Mouse (Mus musculus) right cerebral cortex, postnatal 4 days (tissue): ENCODE measurements at regions not wholly inside any gene's neighbourhood (a gene's known extent, or its start where the extent isn't known, plus 50 kb on each side); places are given as distances from the start of the nearest gene placed in this dataset.
A peak's percentile ranks its signal among the peaks of the same experiment; 100 is the strongest.

ENCODE experiments used
- DNase-seq: peaks from one replicate; pipeline ENCODE4 v3.0.0-alpha.2; 2022

GRCm38 (mm10) chr19:60408436-60408835 is 59.7 kb downstream of the Prlhr start:
- DNase-seq = no peak

- DNase-seq = no peak
Measured at GRCm38 (mm10) chr19:60399425-60399824, 68.7 kb downstream of the Prlhr start.

- DNase-seq = peak; percentile 9
Measured at GRCm38 (mm10) chr19:60397666-60398065, 70.4 kb downstream of the Prlhr start.

- DNase-seq = no peak
Measured at GRCm38 (mm10) chr19:60396604-60397003, 71.5 kb downstream of the Prlhr start.

GRCm38 (mm10) chr19:60386563-60387241 is 81.4 kb downstream of the Prlhr start:
- no peak for DNase-seq

GRCm38 (mm10) chr19:60384721-60385120 is 83.4 kb downstream of the Prlhr start:
- DNase-seq = no peak

GRCm38 (mm10) chr19:60382661-60383060 is 85.4 kb downstream of the Prlhr start:
- DNase-seq = no peak

GRCm38 (mm10) chr19:60379030-60379605 is 89.0 kb downstream of the Prlhr start:
- DNase-seq = no peak

- no peak for DNase-seq
Measured at GRCm38 (mm10) chr19:60363988-60364599, 104.0 kb downstream of the Prlhr start.

- no peak for DNase-seq
Measured at GRCm38 (mm10) chr19:60344911-60345310, 118.4 kb upstream of the Fam204a start.

GRCm38 (mm10) chr19:60341485-60341884 is 115.0 kb upstream of the Fam204a start:
- peak; percentile 68 for DNase-seq

- peak; percentile 21 for DNase-seq
Measured at GRCm38 (mm10) chr19:60340234-60340633, 113.7 kb upstream of the Fam204a start.

GRCm38 (mm10) chr19:60334521-60334920 is 108.0 kb upstream of the Fam204a start:
- DNase-seq = no peak

GRCm38 (mm10) chr19:60328295-60328694 is 101.8 kb upstream of the Fam204a start:
- no peak for DNase-seq

- no peak for DNase-seq
Measured at GRCm38 (mm10) chr19:60325612-60326011, 99.1 kb upstream of the Fam204a start.

GRCm38 (mm10) chr19:60325112-60325511 is 98.6 kb upstream of the Fam204a start:
- DNase-seq = no peak

- DNase-seq = peak; percentile 82
Measured at GRCm38 (mm10) chr19:60310591-60310990, 84.1 kb upstream of the Fam204a start.

GRCm38 (mm10) chr19:60302371-60302770 is 75.9 kb upstream of the Fam204a start:
- no peak for DNase-seq

GRCm38 (mm10) chr19:60300891-60301290 is 74.4 kb upstream of the Fam204a start:
- DNase-seq = no peak

- no peak for DNase-seq
Measured at GRCm38 (mm10) chr19:60290244-60290643, 63.7 kb upstream of the Fam204a start.

GRCm38 (mm10) chr19:60286810-60287396 is 60.4 kb upstream of the Fam204a start:
- no peak for DNase-seq

GRCm38 (mm10) chr19:60284901-60285300 is 58.4 kb upstream of the Fam204a start:
- DNase-seq = no peak
